Mouse (Mus musculus) heart, postnatal 10 days (tissue): ENCODE measurements around the gene Chst11. TPM values are rescaled to one million over a fixed set of nuclear protein-coding genes. Genes with fewer than 3 reads are reported as not detected.

Experiments
- DNase-seq, 2 experiments: peaks; one replicate each; pipeline ENCODE4 v3.0.0; 2021
- intact Hi-C: fragments of 180-260 bp; cut with DNase I; formaldehyde crosslinking; loops from one replicate; pipeline ENCODE4 v1.15.1; 2025
- total RNA-seq, 2 experiments: library from RNA; stranded (reverse); gene quantifications; 2 replicates each; pipeline ENCODE4 v1.2.3; 2021

Gene Chst11
- total RNA-seq, 2 experiments from 2014 or later, result 3.7 to 5.8 TPM

DNA sequence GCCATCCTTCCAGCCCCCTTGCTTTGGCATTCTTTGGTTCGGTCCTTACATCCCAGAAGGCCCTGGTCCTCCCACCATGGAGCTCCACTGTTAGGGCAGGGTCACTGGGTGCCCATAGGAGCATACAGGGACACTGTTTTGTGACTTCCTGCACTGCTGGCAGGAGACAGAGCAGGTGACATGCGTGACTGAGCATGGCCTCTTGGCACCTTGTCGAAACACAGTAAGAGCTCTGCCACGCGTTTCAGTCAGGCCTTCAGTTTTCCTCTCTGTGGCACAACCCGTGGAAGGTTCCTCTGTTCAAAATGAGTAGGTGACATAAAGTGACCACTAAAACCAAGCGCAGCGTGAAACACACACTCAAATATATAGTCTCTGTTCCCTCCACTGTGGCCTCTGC, 83.2 kb downstream of the Chst11 start:
- intact Hi-C loops, result no loop called here
- DNase-seq, result no peak

DNA sequence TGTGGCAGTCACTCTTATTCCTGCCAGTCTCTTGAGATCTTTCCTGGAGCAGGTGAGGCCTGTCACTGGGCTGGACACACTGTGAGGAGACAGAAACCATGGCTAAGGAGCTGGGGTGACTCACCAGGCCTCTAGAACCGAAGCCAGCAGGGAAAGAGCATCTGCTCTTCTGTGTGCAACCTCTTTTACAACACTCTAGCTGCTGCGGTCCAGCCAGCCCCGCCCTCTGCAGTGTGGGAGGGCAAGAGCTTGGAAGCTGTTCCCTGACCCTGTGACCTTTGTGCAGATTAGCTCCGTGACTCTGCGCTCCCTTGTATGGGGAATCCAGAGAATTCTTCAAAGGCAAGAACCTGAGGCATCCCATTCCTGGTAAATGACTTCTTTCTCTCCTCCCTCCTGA, 84.5 kb downstream of the Chst11 start:
- intact Hi-C loops, result no loop called here
- peak; percentile 34 for DNase-seq

DNA sequence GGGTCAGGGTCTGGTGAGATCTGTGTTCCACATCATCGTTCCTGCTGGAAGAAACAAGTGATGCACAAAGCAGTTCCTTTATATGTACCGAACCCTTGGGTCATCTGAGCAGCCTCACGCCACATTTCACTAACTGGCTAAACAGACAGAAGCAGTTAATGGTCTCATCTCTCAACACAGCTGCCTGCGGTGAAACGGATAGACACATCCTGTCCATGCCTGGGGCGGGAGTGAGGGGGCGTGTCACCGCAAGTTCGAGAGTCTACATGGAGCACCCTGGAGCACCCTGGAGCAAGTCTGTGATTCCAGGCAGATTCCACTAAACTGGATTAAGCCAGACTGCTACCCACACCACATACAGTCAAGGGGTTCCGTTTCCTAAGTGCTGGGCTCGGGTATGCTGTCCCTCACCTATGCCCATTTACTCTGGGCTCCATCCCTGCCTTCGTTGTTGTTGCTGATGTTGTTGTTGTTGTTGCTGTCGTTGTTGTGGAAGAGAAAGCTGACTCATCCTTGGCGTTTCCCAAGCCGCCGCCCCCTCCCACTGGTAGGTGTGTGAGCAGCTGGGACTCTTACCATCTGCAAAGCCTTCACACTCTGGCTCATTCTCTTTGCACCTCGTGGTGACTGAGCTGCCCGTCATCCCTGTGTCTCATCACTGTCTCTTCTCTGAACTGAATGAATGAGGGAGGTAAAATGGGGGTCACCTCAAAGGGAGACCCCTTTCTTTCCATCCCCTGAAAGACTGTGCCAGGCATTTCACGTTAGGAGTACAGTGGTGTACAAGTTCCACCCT, 86.7 kb downstream of the Chst11 start:
- intact Hi-C loops, result no loop called here
- DNase-seq, result no peak

DNA sequence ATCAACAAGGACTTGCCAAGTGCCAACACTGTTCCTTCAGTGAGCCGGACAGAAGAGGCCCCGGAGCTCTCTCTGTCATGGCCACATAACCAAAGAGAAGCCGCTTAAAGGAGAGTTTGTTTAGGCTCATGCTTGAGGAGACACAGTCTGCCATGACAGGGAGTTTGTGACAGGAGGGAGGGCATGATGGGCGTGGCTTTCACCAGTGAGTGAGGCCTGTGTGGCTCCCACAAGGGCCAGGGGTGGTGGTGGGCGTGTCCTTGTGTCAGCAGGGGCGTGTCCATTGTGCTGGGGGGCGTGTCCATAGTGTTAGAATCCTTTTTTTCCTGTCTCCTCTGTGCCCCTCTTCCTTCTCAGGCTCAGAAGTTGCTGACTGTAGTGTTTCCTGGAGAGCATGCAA, 87.8 kb downstream of the Chst11 start:
- intact Hi-C loops, result no loop called here
- DNase-seq, result no peak

DNA sequence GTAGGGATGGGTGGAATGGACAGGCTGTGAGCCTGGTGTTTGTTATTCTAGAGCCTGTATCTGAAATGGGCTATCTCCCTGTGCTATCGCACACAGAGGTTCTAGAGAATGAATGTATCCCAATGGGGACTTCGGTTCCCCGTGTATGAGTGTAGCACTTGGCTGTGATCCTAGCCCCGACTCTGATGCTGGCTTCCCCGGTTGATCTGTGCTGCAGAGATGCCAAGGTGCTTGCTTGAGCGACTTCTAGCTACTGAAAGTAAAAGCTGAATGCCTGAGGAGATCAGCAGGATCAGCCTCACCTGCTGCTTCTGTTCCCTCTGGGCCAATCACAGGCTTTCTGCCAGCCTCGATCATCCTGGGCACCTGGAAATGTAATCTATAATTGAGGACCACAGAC, 91.5 kb downstream of the Chst11 start:
- DNase-seq, result no peak
- intact Hi-C loops, result no loop called here

DNA sequence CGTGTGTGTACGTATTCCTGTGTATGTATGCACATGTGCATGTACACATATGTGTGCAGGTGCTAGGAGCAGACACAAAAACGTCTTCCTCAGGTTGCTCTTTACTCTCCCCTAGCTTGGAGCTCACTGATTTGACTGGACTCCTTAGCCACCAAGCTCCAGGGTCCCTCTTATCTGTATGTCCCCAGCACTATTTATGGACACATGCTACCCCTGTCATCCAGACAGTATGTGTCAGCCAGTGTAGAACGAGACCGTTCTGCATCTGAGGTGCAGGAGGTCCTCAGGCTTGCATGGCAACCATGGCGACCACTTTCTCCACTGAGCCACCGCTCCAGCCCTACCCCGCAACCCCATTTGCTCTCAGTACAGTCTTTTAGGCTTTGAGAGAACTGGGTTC, 93.4 kb downstream of the Chst11 start:
- intact Hi-C loops, result no loop called here
- no peak for DNase-seq

DNA sequence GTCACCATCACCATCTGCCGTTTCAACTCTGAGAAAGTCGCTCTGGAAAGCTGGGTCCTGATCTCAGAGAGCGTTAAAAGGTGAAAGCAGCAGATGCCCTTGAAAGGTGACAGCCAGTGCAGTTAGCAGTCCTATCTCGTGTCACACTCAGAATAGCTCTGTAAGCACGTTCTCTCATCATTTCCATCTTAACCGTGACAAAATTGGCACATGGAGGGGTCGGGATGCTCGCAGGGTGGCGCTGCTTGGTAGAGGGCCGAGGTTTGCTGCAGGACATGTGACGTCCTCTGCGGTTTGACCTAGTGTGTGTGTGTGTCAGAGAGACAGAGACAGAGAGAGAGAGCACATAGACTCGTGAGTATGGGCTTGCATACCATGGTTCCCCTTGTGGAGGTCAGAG, 94.5 kb downstream of the Chst11 start:
- intact Hi-C loops, result no loop called here
- DNase-seq, result peak; percentile 36 to 39

DNA sequence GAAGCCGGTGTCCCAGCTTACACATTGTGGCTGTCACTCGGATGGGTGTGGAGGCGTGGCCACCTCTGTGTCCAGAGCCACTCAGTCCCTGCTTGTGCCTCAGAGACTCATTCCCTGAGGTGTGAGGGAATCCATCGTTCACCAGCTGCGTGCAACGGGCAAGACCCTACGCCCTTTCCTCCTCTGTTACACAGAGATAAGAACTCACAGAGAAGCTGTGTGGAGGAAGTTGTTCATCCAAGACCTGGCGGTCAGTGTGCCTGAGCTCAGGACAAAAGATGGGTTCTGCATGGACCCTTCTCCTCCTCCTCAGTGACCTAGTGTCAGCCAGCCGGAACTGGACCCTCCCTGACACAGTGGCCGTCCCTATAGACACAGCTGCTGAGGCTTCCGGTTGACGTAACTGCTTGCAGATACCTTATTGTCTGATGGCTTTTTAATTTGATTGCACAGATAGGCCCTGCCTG, 95.0 kb downstream of the Chst11 start:
- DNase-seq, result peak in 1 of 2 experiments; percentile 31
- intact Hi-C loops, result no loop called here

DNA sequence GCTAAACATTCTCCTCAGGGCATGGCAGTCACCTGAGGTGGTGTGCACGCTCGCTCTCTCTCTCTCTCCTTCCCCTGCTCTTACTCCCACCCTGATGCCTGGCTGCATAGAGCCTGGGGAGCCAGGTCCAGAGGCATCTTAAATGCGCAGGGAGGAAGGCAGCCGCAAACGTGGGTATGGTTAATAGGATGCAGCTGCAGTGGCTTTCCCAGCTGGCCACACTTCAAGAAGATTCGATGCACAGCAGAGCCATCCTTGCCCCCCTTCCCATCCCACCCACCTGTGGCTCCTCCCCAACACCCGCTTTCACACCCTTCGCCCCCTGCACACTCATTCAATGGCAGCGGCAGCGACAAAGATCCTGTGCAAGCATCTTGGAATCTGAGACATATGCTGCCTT, 95.6 kb downstream of the Chst11 start:
- intact Hi-C loops, result no loop called here
- no peak for DNase-seq

DNA sequence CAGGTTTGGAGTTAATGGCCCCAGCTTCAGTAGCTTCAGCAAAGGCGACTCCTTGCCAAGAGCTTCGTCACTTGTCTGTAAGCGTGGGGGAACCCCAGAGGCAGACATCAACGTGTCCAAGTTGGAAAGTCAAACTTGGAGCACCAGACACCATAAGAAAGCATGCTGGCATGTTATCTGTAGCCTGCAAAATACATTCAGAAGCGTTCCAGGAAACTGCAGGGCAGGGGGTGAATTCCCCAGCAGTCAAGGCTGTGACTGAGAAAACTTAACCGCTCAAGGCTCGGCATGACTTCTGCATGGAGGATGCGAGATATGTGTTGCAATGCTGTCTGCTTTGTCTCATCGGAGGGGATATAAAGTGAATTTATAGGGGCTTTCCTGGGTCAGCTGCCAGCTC, 98.6 kb downstream of the Chst11 start:
- peak; percentile 69 to 73 for DNase-seq
- intact Hi-C loops, result loop anchor here (1.0 kb wide), 1 partner anchor 99 kb away; the partner anchor contains the start of gene Chst11

DNA sequence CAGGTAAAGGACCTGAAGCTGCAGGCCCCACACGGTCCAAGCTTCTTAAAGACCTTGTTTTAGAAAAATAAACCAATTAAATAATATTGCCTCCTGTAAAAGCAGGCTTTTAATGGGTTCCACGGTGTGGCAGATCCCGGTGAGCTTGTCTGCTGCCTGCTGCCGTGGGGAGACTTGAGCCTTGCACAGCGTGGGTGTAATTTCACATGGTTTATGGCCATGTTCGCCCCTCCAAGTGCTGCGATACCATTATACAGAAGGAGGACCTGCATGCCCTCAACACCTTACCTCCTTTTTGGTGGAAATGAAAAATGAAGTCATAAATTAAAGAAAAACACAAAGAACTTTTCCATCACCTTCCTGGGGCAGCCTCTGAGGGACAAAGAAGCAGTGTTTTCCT, 103.0 kb downstream of the Chst11 start:
- intact Hi-C loops, result no loop called here
- no peak for DNase-seq

DNA sequence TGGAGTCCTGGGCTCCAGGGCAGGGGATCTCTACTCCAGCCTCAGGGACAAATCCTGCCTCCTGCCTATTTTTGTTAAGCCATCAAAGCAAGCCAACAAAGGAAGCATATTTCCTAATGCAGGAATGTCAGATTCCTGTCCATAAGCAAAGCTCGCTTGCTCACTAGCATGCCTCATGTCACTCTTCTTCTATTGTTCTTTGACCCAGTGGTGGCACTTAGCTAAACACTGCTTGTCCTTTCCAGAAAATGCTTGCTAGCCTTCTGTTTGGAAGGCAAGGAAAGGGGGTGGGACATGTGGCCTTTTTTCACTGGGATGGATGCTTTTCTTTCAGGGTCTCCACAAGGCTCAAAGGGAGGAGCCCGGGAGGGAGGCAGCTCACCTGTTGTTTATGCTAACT, 103.5 kb downstream of the Chst11 start:
- intact Hi-C loops, result no loop called here
- no peak for DNase-seq

DNA sequence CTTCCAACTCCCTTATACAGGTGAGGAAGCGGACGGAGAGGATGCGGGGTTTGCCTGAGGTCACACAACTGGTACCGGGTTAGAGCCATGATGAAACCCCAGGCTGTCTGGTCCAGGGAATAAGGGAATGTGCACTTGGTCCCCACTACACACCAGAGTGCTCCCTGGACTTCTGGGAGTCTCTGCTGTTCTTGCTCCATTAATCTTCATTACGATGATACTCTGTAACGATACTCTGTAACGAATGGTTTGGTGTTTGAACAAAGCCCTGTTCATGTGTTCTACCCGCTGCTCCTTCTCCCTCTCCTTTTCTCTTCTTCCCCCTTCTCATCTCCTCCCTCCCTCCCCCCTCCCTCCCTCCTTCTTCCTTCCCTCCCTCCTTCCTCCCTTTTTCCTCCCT, 104.9 kb downstream of the Chst11 start:
- intact Hi-C loops, result no loop called here

DNA sequence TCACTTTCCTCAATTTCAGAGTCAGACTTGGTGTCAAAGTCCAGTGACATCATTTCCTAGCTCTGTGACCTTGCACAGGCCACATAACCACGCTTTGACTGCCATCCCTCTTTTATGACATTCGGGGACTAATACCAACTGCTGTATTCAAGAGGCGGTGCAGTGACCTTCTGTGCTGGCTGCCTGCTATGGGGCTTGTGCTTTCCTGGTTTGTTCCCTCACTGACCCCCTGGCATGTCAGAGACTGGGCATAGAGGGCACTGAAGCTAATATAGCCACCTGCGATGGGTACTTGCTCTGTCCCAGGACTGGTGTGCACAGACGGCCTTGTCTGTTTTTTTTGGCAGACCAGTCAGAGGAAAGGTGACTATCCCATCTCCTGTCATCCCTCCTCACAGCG, 108.4 kb downstream of the Chst11 start:
- DNase-seq, result no peak
- intact Hi-C loops, result no loop called here

More for the DNA sequence above, 104.9 kb downstream of the Chst11 start:
- no peak for DNase-seq

DNA sequence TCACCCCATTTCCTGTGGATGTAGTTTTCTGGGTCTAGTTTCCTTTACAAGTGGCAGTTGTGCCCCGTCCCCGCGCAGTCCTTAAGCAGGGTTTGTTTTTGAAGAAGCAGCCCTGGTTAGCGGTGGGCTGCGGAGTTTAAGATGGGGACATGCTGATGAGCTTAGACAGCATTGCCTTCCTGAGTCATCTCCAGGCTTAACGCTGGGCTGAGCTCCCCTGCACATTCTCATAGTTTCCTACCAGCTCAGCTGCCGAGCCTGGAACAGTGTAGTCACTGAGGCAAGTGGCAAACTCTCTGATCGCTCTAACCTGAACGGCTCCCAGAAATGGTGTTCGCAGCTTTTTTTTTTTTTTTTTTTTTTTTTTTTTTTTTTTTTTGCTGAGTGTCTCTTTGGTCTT, 109.0 kb downstream of the Chst11 start:
- intact Hi-C loops, result no loop called here
- no peak for DNase-seq

DNA sequence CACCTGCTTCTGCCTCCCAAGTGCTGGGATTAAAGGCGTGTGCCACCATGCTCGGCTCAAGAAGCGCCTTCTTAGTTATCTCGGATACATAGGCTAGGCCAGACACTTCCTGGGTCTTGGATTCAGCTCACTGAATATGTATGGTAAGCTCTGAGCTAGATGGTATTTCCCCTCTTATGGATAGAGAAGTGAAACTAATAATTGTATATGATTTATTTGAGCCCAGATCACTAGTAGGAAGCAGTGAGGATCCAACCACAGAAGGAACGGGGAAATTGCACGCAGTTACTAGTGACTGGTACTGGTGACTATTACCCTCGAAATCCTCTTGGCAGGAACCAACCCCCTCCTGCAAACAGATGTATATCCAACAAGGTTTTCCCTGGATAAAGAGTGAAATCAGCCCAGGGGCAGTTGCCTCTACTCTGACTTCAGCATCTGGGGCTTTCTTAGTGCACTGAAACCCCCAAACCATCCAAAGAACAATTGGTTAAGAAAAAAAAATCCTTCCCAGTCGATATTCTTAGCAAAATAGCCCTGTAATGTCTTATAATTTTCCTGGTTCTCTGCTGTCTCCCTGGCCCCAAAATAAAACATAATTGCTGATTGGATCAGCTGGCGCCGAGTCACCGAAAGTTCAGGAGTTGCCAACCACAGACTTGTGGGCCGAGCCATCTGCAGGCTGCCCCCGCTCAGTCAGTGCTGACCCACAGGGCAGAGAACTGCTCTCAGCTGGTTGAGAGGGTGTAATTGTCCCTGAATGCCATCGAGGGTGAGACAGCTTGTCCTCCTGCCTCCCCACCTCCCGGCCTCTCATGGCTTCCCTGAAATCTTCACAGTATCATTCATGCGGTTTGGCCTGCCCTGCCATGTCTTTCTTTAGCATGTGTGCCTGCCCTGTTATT, 109.8 kb downstream of the Chst11 start:
- intact Hi-C loops, result loop anchor here (5.0 kb wide), 3 partner anchors 93 to 183 kb away; partner anchors contain the start of gene Chst11
- DNase-seq, result peak; percentile 46 to 52

DNA sequence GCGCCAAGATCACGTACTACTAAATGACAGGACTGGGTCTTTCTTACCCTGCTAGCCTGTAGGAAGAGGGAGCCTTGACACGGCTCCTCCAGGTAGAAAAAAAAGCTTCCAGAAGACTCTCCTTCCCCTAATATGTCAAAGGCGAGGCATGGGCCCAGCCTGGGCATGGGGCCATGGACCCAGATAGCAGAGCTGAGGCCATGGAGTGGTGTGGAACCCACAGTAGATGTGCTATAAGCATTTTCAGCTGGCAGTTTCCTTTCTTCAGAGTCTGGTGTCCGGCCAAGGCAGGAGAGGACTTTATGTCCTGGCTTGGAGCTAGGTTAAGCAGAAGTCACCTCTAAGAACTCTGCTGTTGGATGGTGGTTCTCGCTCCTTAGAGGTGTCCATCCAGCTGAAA, 111.0 kb downstream of the Chst11 start:
- intact Hi-C loops, result loop anchor here (5.0 kb wide), 3 partner anchors 94 to 184 kb away; partner anchors contain the start of gene Chst11
- peak in 1 of 2 experiments; percentile 57 for DNase-seq

DNA sequence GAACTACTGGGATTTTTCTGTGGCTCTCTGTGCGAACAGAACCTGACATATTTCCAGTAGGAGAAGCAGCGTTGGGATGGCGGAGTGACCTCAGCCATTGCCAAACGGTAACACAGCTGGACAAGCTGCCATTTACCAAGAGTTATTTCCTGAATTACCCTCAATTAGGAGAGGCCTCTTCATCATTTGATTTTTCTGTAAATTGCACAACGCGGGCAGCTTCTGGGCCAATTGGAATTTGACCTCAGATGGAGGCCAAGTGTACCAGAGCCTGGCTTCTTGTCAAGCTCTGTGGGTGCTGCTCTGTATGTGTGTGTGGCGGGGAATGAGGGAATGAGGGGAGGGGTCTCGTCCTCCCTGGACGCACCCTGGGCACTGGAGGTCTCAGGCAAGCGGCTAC, 113.6 kb downstream of the Chst11 start:
- intact Hi-C loops, result loop anchor here (5.0 kb wide), 3 partner anchors 97 to 187 kb away; partner anchors contain the start of gene Chst11
- DNase-seq, result no peak

DNA sequence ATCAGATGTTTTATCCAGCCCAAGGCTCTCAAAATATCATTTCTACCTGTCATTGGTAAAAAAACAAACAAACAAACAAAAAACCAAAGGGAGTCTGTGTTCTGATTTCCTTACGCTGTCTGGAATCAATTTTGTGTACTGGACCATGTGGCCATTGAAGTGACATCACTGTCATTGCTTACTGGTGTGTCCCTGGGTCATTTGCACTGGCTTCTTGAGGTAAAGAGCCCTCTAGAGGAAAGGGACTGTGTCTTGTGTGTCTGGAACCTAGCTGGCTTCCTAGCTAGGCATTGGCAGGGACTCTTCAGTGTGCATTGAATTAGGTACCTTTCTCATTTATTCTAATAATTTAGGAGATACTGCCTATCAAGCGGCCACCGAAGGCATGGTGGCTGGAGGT, 114.4 kb downstream of the Chst11 start:
- intact Hi-C loops, result loop anchor here (5.0 kb wide), 4 partner anchors 88 to 187 kb away; partner anchors contain the start of gene Chst11
- no peak for DNase-seq

DNA sequence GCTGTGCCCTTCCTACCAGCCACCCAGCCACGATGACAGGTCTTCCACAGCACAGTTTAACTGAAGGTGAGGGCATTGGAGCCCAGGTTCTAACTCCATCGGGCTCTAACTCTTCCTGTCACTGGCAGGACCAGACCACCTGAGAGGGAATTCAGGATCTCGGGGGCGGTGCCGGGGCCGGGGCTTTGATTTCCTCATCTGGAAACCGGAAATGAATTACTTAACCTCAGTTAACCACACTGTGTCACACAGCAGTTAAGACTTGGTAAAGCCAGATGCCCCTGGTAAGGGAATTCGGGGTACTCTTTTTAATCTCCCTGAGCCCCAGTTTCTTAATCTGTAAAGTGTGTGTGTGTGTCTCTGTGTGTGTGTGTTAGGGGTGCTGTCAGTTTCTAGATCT, 115.6 kb downstream of the Chst11 start:
- intact Hi-C loops, result loop anchor here (5.0 kb wide), 1 partner anchor 86 kb away; no protein-coding TSS in a partner anchor

More for the DNA sequence above, 115.6 kb downstream of the Chst11 start:
- DNase-seq, result no peak
